Mouse (Mus musculus): ENCODE data around the gene Tmem222.

GRCm38 (mm10) chr4:133302668-133303067 is 25.1 kb upstream of the Tmem222 start:
- TF ChIP-seq CTCF (IDR thresholded peaks at IDR 0.05; ENCODE audit: low read depth) (no peak), EP300 (IDR thresholded peaks at IDR 0.05; ENCODE audit: low read depth) (no peak)
